In genomic region chr6:6077234-6077633, GRCm38 (mm10) we compare ENCODE assay signal across 23 mouse cellular contexts.
DNase-seq lines count a peak whose midpoint lies in the region; ATAC-seq lines count a peak whose summit lies in the region.
"Had no signal": no experiment of that assay in that cellular context is flagged by ENCODE, and none has a peak within 500 bp of the region (broad histone marks: within the 10 kb centered on the region; RNA-seq: fewer than 3 reads in every experiment).

No protein-coding gene starts in this region.

- no peak overlapping the region for H3K27ac ChIP-seq in embryonic facial prominence, embryonic 10.5 days (replicated peaks)
- H3K27ac ChIP-seq in midbrain, embryonic 15.5 days = no peak overlapping the region
- H3K27ac ChIP-seq: embryonic facial prominence, embryonic 13.5 days; embryonic facial prominence, embryonic 15.5 days; forebrain, embryonic 10.5 days; forebrain, embryonic 12.5 days had no signal

- peak; percentile 85 for ATAC-seq in common myeloid progenitor, adult 5-6 weeks (replicated peaks; ENCODE audit: low read depth, poor library complexity, severe bottlenecking)
- peak; percentile 40; the same call in 1 of the 2 replicates for ATAC-seq in megakaryocyte, adult 5-6 weeks (ENCODE audit: poor library complexity, severe bottlenecking)
- ATAC-seq in midbrain, embryonic 15.5 days (replicated peaks) = no peak
- no peak for ATAC-seq in inflammation-experienced regulatory T-cells, adult 6 months
- ATAC-seq: forebrain, embryonic 14.5 days; forebrain, embryonic 16.5 days had no signal

- H3K9ac ChIP-seq in midbrain, embryonic 15.5 days = no peak overlapping the region
- H3K9ac ChIP-seq: embryonic facial prominence, embryonic 13.5 days; embryonic facial prominence, embryonic 15.5 days; forebrain, embryonic 12.5 days had no signal

- no peaks in the 10 kb centered on the region for H3K4me1 ChIP-seq in embryonic facial prominence, embryonic 10.5 days
- no peaks in the 10 kb centered on the region for H3K4me1 ChIP-seq in midbrain, embryonic 15.5 days
- H3K4me1 ChIP-seq: embryonic facial prominence, embryonic 13.5 days; embryonic facial prominence, embryonic 15.5 days; forebrain, embryonic 10.5 days; forebrain, embryonic 12.5 days had no signal

- H3K4me3 ChIP-seq in embryonic facial prominence, embryonic 10.5 days = no peak overlapping the region
- no peak overlapping the region for H3K4me3 ChIP-seq in midbrain, embryonic 15.5 days
- H3K4me3 ChIP-seq: embryonic facial prominence, embryonic 13.5 days; embryonic facial prominence, embryonic 15.5 days; erythroblast, embryonic 14.5 days; forebrain, embryonic 10.5 days; forebrain, embryonic 12.5 days had no signal

- no peak overlapping the region for H3K4me2 ChIP-seq in midbrain, embryonic 15.5 days
- H3K4me2 ChIP-seq: embryonic facial prominence, embryonic 13.5 days; embryonic facial prominence, embryonic 15.5 days; forebrain, embryonic 12.5 days had no signal

- 0 out of 2 replicates have a peak, but pooled peaks cover 5% of the 10 kb centered on the region for H3K9me3 ChIP-seq in embryonic facial prominence, embryonic 10.5 days
- no peaks in the 10 kb centered on the region for H3K9me3 ChIP-seq in midbrain, embryonic 15.5 days
- H3K9me3 ChIP-seq: embryonic facial prominence, embryonic 13.5 days; embryonic facial prominence, embryonic 15.5 days; forebrain, embryonic 10.5 days; forebrain, embryonic 12.5 days had no signal

- peak; percentile 54 for DNase-seq in brain, adult 2 months (ENCODE audit: low read depth, low spot score)
- DNase-seq in telencephalon, adult 2 months (ENCODE audit: low read depth, low spot score) = peak; percentile 23
- DNase-seq in embryonic facial prominence, embryonic 10.5 days (ENCODE audit: low spot score) = no peak
- DNase-seq: adrenal gland, adult 8-10 months; adrenal gland, postnatal 14 days; adrenal gland, postnatal 36 days; cerebellum, adult 11 months; cerebellum, adult 18-20 months; cerebellum, adult 8-10 months; cerebellum, adult 9-11 months; cerebellum, postnatal 14 days; cerebellum, postnatal 36 days had no signal

- 85% methylated on average over 4 of the region's 4 CpGs for WGBS in embryonic facial prominence, embryonic 10.5 days
- 85% methylated on average over 4 of the region's 4 CpGs for WGBS in midbrain, embryonic 15.5 days

- H3K27me3 ChIP-seq in embryonic facial prominence, embryonic 10.5 days (replicated peaks; ENCODE audit: low read depth, poor library complexity, severe bottlenecking) = no peaks in the 10 kb centered on the region
- H3K27me3 ChIP-seq in midbrain, embryonic 15.5 days (replicated peaks) = no peaks in the 10 kb centered on the region
- H3K27me3 ChIP-seq: embryonic facial prominence, embryonic 13.5 days; embryonic facial prominence, embryonic 15.5 days; forebrain, embryonic 12.5 days had no signal

- H3K36me3 ChIP-seq in embryonic facial prominence, embryonic 10.5 days (replicated peaks) = peaks cover 27% of the 10 kb centered on the region
- no peaks in the 10 kb centered on the region for H3K36me3 ChIP-seq in midbrain, embryonic 15.5 days (replicated peaks)
- H3K36me3 ChIP-seq: embryonic facial prominence, embryonic 13.5 days; embryonic facial prominence, embryonic 15.5 days; forebrain, embryonic 12.5 days had no signal

Comparison
In these comparisons a context has a peak if more than half of its experiments do, and no peak if none do; other contexts are left out.
1. ATAC-seq: peak in common myeloid progenitor, adult 5-6 weeks (single experiment) and megakaryocyte, adult 5-6 weeks (single experiment); none in midbrain, embryonic 15.5 days (single experiment) and inflammation-experienced regulatory T-cells, adult 6 months (single experiment).